Mouse (Mus musculus): ENCODE results near the gene Mphosph10. TPM values are rescaled to one million over a fixed set of nuclear protein-coding genes. Genes with fewer than 3 reads are reported as not detected.

Mphosph10 gene
- polyA plus RNA-seq, 1 experiment: 12.9 TPM

- TF ChIP-seq POLR2A (IDR thresholded peaks at IDR 0.05; ENCODE audit: borderline replicate concordance, extremely low read depth, insufficient read depth, insufficient read length, poor library complexity, severe bottlenecking) (no peak), CTCF (IDR thresholded peaks at IDR 0.05; ENCODE audit: borderline replicate concordance, extremely low read depth, insufficient read depth, insufficient read length) (no peak)
- peak; percentile 42 for DNase-seq (ENCODE audit: low read depth)
Observed at GRCm38 (mm10) chr7:64373147-64373829, 18.8 kb downstream of the Mphosph10 start.

GRCm38 (mm10) chr7:64371940-64372878, 19.9 kb downstream of the Mphosph10 start:
- no peak for TF ChIP-seq POLR2A (IDR thresholded peaks at IDR 0.05; ENCODE audit: borderline replicate concordance, extremely low read depth, insufficient read depth, insufficient read length, poor library complexity, severe bottlenecking)
- TF ChIP-seq CTCF (IDR thresholded peaks at IDR 0.05; ENCODE audit: borderline replicate concordance, extremely low read depth, insufficient read depth, insufficient read length): no peak
- DNase-seq (ENCODE audit: low read depth): no peak

DNA sequence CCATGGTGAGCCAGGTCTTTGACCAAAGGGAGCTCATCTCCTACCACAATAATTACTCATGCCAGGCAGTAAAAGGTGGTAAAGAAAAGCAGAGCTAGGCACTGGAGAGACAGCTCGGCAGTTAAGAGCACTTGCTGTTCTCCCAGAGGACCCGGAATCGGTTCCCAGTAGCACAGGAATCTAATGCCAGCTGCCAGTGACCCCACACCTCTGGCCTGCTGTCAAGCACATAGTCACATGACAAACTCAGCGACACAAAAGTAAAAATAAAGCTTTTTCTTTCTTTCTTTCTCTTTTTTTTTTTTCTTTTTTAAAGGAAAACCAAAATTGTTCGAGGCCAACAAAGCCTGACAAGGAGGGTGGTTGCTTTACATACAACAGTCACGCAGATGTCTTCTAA, 22.2 kb downstream of the Mphosph10 start:
- TF ChIP-seq CTCF (IDR thresholded peaks at IDR 0.05; ENCODE audit: borderline replicate concordance, extremely low read depth, insufficient read depth, insufficient read length): no peak
- no peak for TF ChIP-seq POLR2A (IDR thresholded peaks at IDR 0.05; ENCODE audit: borderline replicate concordance, extremely low read depth, insufficient read depth, insufficient read length, poor library complexity, severe bottlenecking)
- no peak for DNase-seq (ENCODE audit: low read depth)

DNA sequence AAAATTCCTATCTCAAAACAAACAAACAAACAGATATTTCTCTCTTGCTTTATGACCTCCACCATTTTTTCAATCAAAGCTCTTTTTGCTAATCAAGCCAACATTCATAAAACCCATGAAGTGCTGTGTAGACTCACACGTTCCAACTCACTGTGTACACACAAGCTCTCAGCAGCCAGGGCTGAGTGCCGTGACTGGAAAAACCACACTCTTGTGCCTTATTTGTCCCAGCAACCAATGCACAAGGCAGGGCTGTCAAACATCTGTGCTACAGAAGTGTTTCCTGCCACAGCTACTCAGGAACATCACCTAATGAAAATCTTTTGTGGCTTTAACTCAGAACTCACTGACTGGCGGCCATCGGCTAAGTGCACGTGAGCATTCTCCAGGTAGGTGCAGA, 26.2 kb downstream of the Mphosph10 start:
- TF ChIP-seq POLR2A (IDR thresholded peaks at IDR 0.05; ENCODE audit: borderline replicate concordance, extremely low read depth, insufficient read depth, insufficient read length, poor library complexity, severe bottlenecking) (no peak), CTCF (IDR thresholded peaks at IDR 0.05; ENCODE audit: borderline replicate concordance, extremely low read depth, insufficient read depth, insufficient read length) (no peak)

GRCm38 (mm10) chr7:64360586-64360945, 31.5 kb downstream of the Mphosph10 start:
- no peak for DNase-seq (ENCODE audit: low read depth)
- TF ChIP-seq POLR2A (IDR thresholded peaks at IDR 0.05; ENCODE audit: borderline replicate concordance, extremely low read depth, insufficient read depth, insufficient read length, poor library complexity, severe bottlenecking) (no peak), CTCF (IDR thresholded peaks at IDR 0.05; ENCODE audit: borderline replicate concordance, extremely low read depth, insufficient read depth, insufficient read length) (no peak)

More for the DNA sequence above, 26.2 kb downstream of the Mphosph10 start:
- no peak for DNase-seq (ENCODE audit: low read depth)

- no peak for DNase-seq (ENCODE audit: low read depth)
- TF ChIP-seq POLR2A (IDR thresholded peaks at IDR 0.05; ENCODE audit: borderline replicate concordance, extremely low read depth, insufficient read depth, insufficient read length, poor library complexity, severe bottlenecking) (no peak), CTCF (IDR thresholded peaks at IDR 0.05; ENCODE audit: borderline replicate concordance, extremely low read depth, insufficient read depth, insufficient read length) (no peak)
Observed at GRCm38 (mm10) chr7:64359943-64360585, 32.0 kb downstream of the Mphosph10 start.

- no peak for DNase-seq (ENCODE audit: low read depth)
- no peak for TF ChIP-seq CTCF (IDR thresholded peaks at IDR 0.05; ENCODE audit: borderline replicate concordance, extremely low read depth, insufficient read depth, insufficient read length)
- TF ChIP-seq POLR2A (IDR thresholded peaks at IDR 0.05; ENCODE audit: borderline replicate concordance, extremely low read depth, insufficient read depth, insufficient read length, poor library complexity, severe bottlenecking): no peak
Observed at GRCm38 (mm10) chr7:64358666-64359065, 33.4 kb downstream of the Mphosph10 start.

DNA sequence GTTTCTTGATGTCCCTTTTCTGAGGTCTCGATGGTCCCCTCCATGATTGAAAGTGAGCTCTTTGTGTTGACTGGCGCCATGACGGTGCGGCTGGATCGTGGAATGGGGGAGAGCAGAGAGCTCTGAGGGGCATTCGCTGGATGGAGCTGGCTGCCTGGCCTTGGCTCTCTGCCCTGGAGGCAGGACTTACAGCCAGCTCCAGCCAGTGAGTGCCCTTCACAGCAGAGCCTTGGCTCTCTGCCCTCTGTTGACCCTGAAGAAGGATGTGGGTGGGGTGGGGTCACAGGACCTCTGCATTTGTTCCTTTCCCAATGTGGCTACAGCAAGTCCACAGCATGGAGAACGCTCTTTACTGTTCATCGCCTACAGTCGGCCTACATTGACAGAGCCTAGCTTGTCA, 34.7 kb downstream of the Mphosph10 start:
- TF ChIP-seq CTCF (IDR thresholded peaks at IDR 0.05; ENCODE audit: borderline replicate concordance, extremely low read depth, insufficient read depth, insufficient read length): no peak
- TF ChIP-seq POLR2A (IDR thresholded peaks at IDR 0.05; ENCODE audit: borderline replicate concordance, extremely low read depth, insufficient read depth, insufficient read length, poor library complexity, severe bottlenecking): no peak
- peak; percentile 34 for DNase-seq (ENCODE audit: low read depth)

- TF ChIP-seq POLR2A (IDR thresholded peaks at IDR 0.05; ENCODE audit: borderline replicate concordance, extremely low read depth, insufficient read depth, insufficient read length, poor library complexity, severe bottlenecking) (no peak), CTCF (IDR thresholded peaks at IDR 0.05; ENCODE audit: borderline replicate concordance, extremely low read depth, insufficient read depth, insufficient read length) (no peak)
Observed at GRCm38 (mm10) chr7:64356661-64357060, 35.4 kb downstream of the Mphosph10 start.

GRCm38 (mm10) chr7:64354206-64354605, 37.9 kb downstream of the Mphosph10 start:
- DNase-seq (ENCODE audit: low read depth): peak; percentile 36
- no peak for TF ChIP-seq CTCF (IDR thresholded peaks at IDR 0.05; ENCODE audit: borderline replicate concordance, extremely low read depth, insufficient read depth, insufficient read length)

More at GRCm38 (mm10) chr7:64356661-64357060, 35.4 kb downstream of the Mphosph10 start:
- no peak for DNase-seq (ENCODE audit: low read depth)

- no peak for TF ChIP-seq CTCF (IDR thresholded peaks at IDR 0.05; ENCODE audit: borderline replicate concordance, extremely low read depth, insufficient read depth, insufficient read length)
- TF ChIP-seq POLR2A (IDR thresholded peaks at IDR 0.05; ENCODE audit: borderline replicate concordance, extremely low read depth, insufficient read depth, insufficient read length, poor library complexity, severe bottlenecking): no peak
- peak; percentile 89 for DNase-seq (ENCODE audit: low read depth)
Observed at GRCm38 (mm10) chr7:64351087-64351486, 41.0 kb downstream of the Mphosph10 start.

Measured in brain, embryonic 14.5 days (tissue).